Mouse (Mus musculus) neural tube, embryonic 12.5 days (tissue): Measurements from ENCODE around the gene Nxph3. TPM values are rescaled to one million over a fixed set of nuclear protein-coding genes. Genes with fewer than 3 reads are reported as not detected.

ENCODE experiments used
- ATAC-seq: fragments of 200-750 bp; cut with Nextera tagmentation; 2 replicates; pipeline ENCODE4 v1.8.0; 2017; ENCODE audit warnings: low read depth, mild to moderate bottlenecking, moderate TSS enrichment, moderate library complexity; ENCODE audit not compliant: low FRiP score
- H3K27ac ChIP-seq: fragments of 300-500 bp; sonication (generic); 2 replicates; pipeline ENCODE4 v1.5.1; 2016
- H3K27me3 ChIP-seq: fragments of 300-500 bp; sonication (generic); replicated peaks from 2 replicates; pipeline ENCODE4 v1.6.1; 2016; ENCODE audit warnings: mild to moderate bottlenecking
- H3K36me3 ChIP-seq: fragments of 300-500 bp; sonication (generic); 2 replicates; pipeline ENCODE4 v1.6.1; 2016; ENCODE audit warnings: mild to moderate bottlenecking
- H3K4me1 ChIP-seq: fragments of 300-500 bp; sonication (generic); 2 replicates; pipeline ENCODE4 v1.6.1; 2016
- H3K4me2 ChIP-seq: fragments of 300-500 bp; sonication (generic); replicated peaks from 2 replicates; pipeline ENCODE4 v1.6.1; 2016; ENCODE audit warnings: mild to moderate bottlenecking
- H3K4me3 ChIP-seq: fragments of 300-500 bp; sonication (generic); 2 replicates; pipeline ENCODE4 v1.5.1; 2016
- H3K9ac ChIP-seq: fragments of 300-500 bp; sonication (generic); 2 replicates; pipeline ENCODE4 v1.6.1; 2016; ENCODE audit warnings: mild to moderate bottlenecking
- H3K9me3 ChIP-seq: fragments of 300-500 bp; sonication (generic); 2 replicates; pipeline ENCODE4 v1.6.1; 2016; ENCODE audit warnings: mild to moderate bottlenecking
- WGBS: fragments of 180-500 bp; shearing (Covaris S2); methylation state at CpG from one replicate; pipeline ENCODE4 v1.1.7; 2016; 5-methylcytosine and 5-hydroxymethylcytosine counted together
- polyA plus RNA-seq: library from polyadenylated mRNA; unstranded; fragments of >200 nt; fragmentation: Nextera tagmentation; extraction: Ambion mirVana; gene quantifications from 2 replicates; pipeline ENCODE4 v1.2.1, GENCODE M21; 2016

The Nxph3 gene
- polyA plus RNA-seq, 1 experiment from 2014 or later = 0.49 TPM

DNA sequence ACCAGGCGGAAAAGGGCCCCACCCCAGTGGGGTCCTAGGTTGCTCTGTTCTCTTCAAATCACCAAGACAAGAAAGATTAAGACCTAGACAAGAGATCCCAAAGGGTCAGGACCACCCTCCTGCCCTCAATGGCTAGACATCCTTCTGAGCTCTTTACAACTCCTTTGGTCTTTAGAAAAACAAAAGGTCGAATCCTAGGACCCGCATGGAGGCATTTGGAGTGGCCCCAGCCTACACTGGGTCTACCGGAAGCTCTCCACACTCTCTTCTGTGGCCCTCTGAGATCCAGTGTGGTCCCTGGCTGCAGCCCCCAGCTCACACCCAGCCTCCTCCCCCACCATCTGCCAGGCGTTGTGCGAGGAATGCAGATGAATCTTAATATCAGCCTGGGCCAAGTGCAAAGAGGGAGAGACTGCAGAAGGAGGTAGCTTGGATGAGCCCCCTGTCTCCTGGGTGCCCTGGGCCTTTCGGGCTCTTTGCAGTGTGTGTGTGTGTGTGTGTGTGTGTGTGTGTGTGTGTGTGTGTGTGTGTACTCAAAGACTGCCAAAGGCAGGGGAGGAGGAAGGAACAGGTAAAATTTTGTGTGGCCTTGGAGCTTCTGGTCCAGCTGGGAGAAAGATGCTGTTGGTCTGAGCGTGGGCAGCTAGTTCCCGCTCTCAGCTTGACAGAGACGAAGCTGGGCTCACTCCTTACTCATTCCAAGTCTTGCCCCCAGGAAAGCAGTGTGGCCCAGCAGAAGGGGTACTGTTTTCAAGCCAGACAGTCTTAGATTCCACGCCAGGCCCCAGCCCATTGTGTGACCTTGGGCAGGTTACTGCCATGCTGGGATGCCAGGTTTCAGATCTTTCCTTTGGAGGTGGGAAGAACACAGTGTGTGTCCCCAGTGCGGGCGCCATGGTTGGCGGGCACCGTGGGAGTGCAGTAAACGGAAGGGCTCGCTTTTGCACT, 1.3 kb upstream of the Nxph3 start:
- ATAC-seq = no peak
- H3K27me3 ChIP-seq = peaks cover 43% of the 10 kb centered on the region
- no peak overlapping the region for H3K4me3 ChIP-seq
- H3K27ac ChIP-seq = no peak overlapping the region
- WGBS = 36% methylated on average over 17 of the region's 17 CpGs
- H3K9ac ChIP-seq = no peak overlapping the region
- no peaks in the 10 kb centered on the region for H3K36me3 ChIP-seq
- peak overlapping the region; percentile 7; the same call in 1 of the 2 replicates for H3K4me2 ChIP-seq
- H3K4me1 ChIP-seq = peaks cover 50% of the 10 kb centered on the region
- H3K9me3 ChIP-seq = no peaks in the 10 kb centered on the region

DNA sequence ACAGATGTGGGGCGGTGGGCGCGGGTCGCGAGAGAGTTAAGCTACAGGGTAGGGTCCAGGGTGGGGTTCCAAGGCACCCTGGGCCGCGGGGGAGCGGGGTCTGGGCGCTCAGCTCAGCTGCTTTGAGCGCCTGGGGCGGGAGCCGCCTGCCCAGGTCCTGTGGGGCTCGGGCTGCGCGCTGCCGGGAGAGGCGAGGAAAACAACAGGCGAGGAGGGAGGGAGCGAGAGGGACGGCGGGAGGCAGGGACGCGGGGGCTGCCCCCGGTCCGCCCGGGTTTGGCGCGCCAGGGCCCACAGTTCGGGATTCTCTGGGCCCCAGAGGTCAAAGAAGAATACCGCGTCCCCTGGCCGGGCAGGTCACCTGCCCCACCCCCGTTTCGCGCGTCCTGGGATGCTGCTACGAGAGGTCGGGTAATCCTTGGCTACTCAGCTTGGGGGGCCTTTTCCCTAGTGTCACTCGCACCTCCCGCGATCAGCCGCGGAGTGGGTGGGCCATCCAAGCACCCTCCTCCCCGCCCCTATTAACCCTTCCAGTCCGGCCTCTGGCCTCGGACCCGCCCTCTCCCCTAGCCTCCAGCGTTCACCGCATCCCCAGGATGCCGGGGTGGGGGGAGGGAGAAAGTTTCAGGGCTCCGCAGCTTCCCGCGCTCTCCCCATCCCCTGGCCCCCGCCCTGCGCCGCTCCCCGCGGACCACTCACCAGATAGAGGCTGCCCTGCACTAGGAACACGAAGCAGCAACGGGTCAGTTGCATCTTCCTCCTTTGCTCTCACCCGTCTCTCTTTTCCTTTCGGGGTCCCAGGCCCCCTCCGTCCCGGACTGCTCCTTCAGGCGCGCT, 691 bp downstream of the Nxph3 start:
- 0 out of 2 replicates have a peak, but pooled peaks have one; percentile 1 for ATAC-seq
- Histone ChIP-seq H3K27me3 (peaks cover 48% of the 10 kb centered on the region), H3K27ac (no peak overlapping the region), H3K4me1 (peaks cover 46% of the 10 kb centered on the region), H3K36me3 (no peaks in the 10 kb centered on the region), H3K4me3 (peak overlapping the region; percentile 52), H3K4me2 (peak overlapping the region; percentile 99), H3K9ac (peak overlapping the region; percentile 52), H3K9me3 (no peaks in the 10 kb centered on the region)
- under 1% methylated on average over 66 of the region's 66 CpGs for WGBS

DNA sequence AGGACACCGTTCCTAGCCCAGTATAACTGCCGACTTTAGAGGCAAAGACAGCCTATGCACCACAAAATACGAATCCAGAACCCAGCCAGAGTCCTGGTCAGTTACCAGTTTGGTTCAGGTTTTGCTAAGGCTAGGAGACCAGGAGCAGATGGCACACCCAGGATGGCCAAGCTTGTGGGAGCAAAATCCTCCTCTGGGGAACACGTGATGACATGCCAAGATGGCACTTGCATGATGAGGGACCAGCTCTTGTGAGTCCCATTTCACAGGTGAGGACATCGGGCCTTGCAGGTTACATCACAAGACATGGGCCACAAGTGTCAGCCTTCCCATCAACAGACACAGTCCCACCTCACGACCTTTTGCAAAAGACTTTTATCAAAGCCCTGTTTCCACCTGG, 2.0 kb downstream of the Nxph3 start:
- Histone ChIP-seq H3K4me3 (no peak overlapping the region), H3K27me3 (peaks cover 48% of the 10 kb centered on the region), H3K9me3 (no peaks in the 10 kb centered on the region), H3K36me3 (no peaks in the 10 kb centered on the region), H3K4me1 (peaks cover 43% of the 10 kb centered on the region), H3K4me2 (no peak overlapping the region), H3K9ac (no peak overlapping the region), H3K27ac (no peak overlapping the region)
- no peak for ATAC-seq
- 77% methylated on average over 6 of the region's 6 CpGs for WGBS

DNA sequence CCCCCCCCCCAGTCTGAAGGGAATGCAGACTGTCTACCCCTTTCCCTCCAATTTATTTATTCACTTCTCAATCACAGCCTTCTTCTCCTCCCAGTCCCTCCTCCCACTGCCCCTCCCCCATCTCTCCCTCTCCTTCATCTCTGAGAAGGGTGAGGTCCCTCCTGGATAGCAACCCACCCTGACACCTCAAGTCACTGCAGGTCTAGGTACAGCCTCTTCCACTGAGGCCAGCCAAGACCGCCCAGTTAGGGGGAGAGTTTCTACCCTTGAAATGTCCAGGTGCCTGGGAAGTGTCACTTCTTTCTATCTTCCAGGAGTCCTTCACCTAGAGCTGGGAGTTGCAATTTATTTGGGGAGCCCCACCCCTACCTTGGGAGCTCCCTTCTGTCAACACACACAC, 2.5 kb downstream of the Nxph3 start:
- Histone ChIP-seq H3K9me3 (no peaks in the 10 kb centered on the region), H3K4me3 (no peak overlapping the region), H3K27me3 (peaks cover 48% of the 10 kb centered on the region), H3K4me2 (no peak overlapping the region), H3K9ac (no peak overlapping the region), H3K36me3 (no peaks in the 10 kb centered on the region), H3K27ac (no peak overlapping the region), H3K4me1 (peaks cover 39% of the 10 kb centered on the region)
- ATAC-seq = no peak
- WGBS = 73% methylated on average over 1 of the region's 1 CpGs

DNA sequence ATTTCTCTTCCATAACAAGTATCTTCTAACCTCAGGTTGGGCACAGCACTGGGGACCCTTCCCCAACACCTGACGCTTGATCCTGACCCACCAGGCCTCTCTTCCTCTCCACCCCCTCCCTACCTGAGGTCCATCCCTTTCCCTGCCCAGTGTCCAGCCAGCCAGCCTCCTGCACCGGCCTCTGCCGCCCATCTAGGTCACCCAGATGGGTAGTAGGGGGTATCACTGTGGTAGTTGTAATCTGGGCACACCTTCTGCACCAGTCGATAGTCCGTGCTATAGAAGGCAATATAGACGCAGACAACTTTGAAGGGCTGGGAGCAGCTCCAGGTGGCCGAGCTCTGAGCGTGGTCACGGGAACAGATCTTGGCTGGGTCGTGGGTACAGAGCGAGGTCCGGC, 3.7 kb downstream of the Nxph3 start:
- ATAC-seq = no peak
- H3K4me2 ChIP-seq = no peak overlapping the region
- H3K9ac ChIP-seq = no peak overlapping the region
- no peaks in the 10 kb centered on the region for H3K9me3 ChIP-seq
- H3K4me3 ChIP-seq = no peak overlapping the region
- WGBS = 97% methylated on average over 12 of the region's 12 CpGs
- H3K4me1 ChIP-seq = peaks cover 26% of the 10 kb centered on the region
- H3K36me3 ChIP-seq = no peaks in the 10 kb centered on the region
- H3K27ac ChIP-seq = no peak overlapping the region
- peaks cover 47% of the 10 kb centered on the region for H3K27me3 ChIP-seq

DNA sequence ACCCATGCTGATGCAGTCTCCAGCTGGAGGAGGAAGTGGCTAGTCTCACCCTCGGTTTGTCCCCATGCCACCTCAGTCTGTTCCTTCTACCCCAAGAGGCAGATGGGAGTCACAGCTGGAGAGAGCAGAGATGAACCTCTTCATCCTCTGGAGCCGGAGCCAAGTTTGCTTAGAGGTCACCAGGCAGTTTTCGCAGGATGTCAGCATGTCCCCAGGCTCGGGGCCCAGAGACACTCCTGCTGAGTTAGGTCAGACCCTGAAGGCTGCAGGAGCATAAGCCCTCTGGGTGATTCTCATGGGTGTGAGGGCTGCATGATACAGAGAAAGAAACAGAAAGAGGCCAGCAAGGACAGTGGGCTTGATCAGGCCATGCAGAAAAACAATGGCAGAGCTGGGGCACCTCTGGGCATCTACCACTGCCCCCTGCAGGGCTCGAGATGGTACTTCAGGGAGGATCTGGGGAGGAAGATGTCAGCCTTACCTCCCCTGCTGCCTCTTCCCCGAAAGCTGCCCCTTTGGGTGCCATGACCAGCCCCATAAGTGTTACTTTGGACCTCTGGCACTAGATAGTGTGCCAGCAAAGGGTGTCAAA, 5.1 kb downstream of the Nxph3 start:
- Histone ChIP-seq H3K27me3 (peaks cover 33% of the 10 kb centered on the region), H3K36me3 (no peaks in the 10 kb centered on the region), H3K27ac (no peak overlapping the region), H3K4me1 (peaks cover 12% of the 10 kb centered on the region), H3K9ac (no peak overlapping the region), H3K9me3 (no peaks in the 10 kb centered on the region), H3K4me3 (no peak overlapping the region), H3K4me2 (no peak overlapping the region)
- ATAC-seq = no peak
- WGBS = 73% methylated on average over 6 of the region's 6 CpGs

DNA sequence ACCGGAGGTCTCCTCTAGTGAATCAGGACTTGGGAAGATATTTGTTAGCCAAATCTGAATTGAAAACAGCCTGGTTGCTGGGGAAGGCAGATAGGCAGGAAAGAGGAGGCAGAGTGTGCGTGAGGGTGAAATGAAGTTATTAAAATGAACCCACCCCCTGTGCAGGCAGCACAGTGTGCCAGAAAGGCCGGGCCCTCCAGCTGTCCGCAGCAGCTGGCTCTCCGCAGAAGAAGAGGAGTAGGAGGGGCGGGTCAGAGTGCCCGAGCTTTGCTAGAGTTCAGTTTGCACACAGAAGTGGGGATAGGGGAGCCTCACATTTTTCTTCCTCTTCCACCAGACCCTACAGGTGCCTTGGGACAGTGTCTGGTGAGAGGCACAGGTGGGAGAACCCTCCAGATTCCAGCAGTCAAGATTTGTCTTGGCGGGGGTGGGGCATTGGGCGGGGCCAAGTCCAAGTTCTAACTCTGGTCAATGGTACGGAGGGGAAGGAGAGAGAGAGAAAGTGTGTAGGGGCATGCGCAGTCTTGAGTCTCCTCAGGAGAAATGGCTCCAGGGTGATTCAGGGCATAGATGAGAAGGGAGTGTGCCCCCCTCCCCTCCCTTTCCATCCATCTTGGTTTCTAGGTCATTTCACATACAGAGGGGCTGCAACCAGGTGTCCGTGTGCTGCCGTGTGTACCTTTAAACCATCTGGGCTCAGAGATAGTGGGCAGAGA, 6.0 kb downstream of the Nxph3 start:
- Histone ChIP-seq H3K36me3 (no peaks in the 10 kb centered on the region), H3K4me1 (peaks cover 3% of the 10 kb centered on the region), H3K27me3 (peaks cover 25% of the 10 kb centered on the region), H3K27ac (no peak overlapping the region), H3K4me3 (no peak overlapping the region), H3K9me3 (no peaks in the 10 kb centered on the region), H3K9ac (no peak overlapping the region), H3K4me2 (no peak overlapping the region)
- no peak for ATAC-seq
- WGBS = 64% methylated on average over 13 of the region's 13 CpGs

DNA sequence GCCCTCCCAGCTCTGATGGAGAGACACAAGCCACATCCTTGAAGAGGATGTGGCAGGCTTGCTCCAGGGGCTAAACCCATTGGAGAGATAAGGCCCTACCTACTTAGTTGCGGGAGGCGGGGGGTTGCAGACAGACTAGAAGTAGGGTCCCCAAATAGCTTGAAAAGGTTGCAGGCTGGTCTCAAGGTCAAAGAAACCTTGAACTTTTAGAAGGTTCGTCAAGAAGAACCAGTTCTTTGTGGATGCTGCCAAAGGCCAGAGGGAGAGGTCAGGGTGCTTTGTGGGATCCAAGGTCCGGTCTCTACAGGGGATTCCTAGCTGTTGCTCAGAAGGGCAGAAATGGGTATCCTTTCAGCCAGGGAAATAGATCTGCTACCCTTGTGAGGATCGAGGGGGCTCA, 6.6 kb downstream of the Nxph3 start:
- Histone ChIP-seq H3K9me3 (no peaks in the 10 kb centered on the region), H3K4me3 (no peak overlapping the region), H3K27ac (no peak overlapping the region), H3K36me3 (no peaks in the 10 kb centered on the region), H3K4me1 (no peaks in the 10 kb centered on the region), H3K4me2 (no peak overlapping the region), H3K9ac (no peak overlapping the region), H3K27me3 (peaks cover 19% of the 10 kb centered on the region)
- WGBS = 80% methylated on average over 5 of the region's 5 CpGs
- ATAC-seq = no peak

DNA sequence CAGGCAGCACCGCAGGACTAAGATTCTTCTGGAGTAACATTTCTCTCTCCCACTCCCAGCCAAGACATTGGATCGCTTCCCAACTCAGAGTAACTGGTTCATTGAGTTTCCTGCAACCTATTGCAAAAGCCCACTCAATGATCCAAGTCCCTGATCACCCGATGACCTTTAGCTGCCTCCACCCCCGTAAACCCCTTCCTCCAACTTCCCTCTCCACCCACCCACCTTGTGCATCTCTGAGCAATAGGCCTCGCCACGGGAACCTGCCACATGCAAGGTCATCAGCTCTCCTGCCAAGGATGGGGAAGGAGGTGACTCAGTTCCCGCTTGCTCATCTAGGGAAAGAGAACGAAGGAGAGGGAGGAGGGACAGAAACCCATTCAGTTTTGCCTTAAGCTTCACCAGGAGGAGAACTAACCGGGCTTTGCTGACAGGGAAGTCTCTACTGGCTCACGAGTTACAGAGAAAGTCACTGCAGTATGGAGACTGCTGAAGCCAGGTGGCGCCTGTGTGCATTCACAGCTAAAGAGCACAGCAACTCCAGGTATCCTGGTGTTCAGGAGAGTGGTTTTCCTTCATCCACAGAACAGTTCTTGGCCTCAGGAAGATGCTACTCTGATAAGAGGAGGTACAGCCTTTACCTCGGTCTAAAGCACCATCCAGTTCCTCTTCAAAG, 7.2 kb downstream of the Nxph3 start:
- H3K9ac ChIP-seq = no peak overlapping the region
- no peaks in the 10 kb centered on the region for H3K36me3 ChIP-seq
- H3K27ac ChIP-seq = no peak overlapping the region
- 55% methylated on average over 12 of the region's 12 CpGs for WGBS
- ATAC-seq = no peak
- H3K27me3 ChIP-seq = peaks cover 13% of the 10 kb centered on the region
- H3K9me3 ChIP-seq = no peaks in the 10 kb centered on the region
- no peaks in the 10 kb centered on the region for H3K4me1 ChIP-seq
- no peak overlapping the region for H3K4me3 ChIP-seq
- no peak overlapping the region for H3K4me2 ChIP-seq

DNA sequence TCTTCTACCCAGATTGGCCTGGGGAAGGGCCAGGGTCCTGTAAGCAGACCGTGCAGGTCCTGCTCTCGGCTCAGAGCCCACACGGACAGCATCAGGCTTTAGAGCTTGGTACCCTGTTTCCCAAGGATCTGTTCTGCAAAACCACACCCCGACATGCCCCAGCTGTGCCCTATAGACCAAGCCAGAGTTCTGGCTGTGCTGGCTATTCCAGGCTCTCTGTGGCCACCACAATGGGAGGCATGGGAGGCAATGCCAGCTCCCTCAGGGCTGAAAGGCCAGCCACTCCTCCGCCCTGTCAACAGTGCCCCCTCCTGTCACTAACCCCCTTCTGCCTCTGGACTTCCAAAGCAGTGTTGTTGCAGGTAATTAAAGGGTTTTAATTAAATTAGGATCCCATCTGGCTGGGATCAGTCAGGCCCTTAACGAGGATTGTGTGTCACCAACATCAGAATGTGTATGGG, 10.1 kb downstream of the Nxph3 start:
- H3K9me3 ChIP-seq = no peaks in the 10 kb centered on the region
- H3K27ac ChIP-seq = no peak overlapping the region
- H3K4me1 ChIP-seq = no peaks in the 10 kb centered on the region
- WGBS = 71% methylated on average over 6 of the region's 6 CpGs
- H3K4me3 ChIP-seq = no peak overlapping the region
- no peak for ATAC-seq
- H3K36me3 ChIP-seq = no peaks in the 10 kb centered on the region
- no peaks in the 10 kb centered on the region for H3K27me3 ChIP-seq
- H3K4me2 ChIP-seq = no peak overlapping the region
- no peak overlapping the region for H3K9ac ChIP-seq

DNA sequence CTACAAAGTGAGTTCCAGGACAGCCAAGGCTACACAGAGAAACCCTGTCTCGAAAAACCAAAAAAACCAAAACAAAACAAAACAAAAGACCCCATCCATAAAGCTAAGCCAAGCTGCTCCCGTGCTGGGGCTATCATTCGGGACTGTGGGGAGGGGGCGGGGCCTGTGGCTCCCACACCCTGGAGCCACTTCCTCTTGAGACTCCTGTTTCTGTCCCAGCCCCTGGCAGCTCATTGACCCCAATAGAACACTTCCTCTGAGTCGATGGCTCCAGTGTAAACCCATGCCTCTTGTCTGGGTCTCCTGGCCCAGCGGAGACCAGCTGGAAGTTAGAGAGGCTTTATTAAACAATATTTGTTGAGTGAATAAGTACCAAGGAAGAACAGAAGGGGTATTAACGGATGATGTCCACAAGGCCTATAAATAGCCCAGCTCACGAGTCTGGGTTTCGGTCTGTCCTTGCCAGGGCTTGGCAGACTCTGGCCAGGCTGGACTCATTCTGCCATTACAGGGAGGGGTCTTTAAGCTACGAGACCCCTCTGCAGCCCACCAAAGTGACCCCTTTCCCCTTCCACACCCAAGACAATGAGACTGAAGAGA, 10.7 kb downstream of the Nxph3 start:
- no peak overlapping the region for H3K4me2 ChIP-seq
- H3K9ac ChIP-seq = no peak overlapping the region
- no peaks in the 10 kb centered on the region for H3K36me3 ChIP-seq
- no peak for ATAC-seq
- 68% methylated on average over 10 of the region's 10 CpGs for WGBS
- no peak overlapping the region for H3K27ac ChIP-seq
- H3K9me3 ChIP-seq = no peaks in the 10 kb centered on the region
- no peak overlapping the region for H3K4me3 ChIP-seq
- no peaks in the 10 kb centered on the region for H3K4me1 ChIP-seq
- H3K27me3 ChIP-seq = no peaks in the 10 kb centered on the region
